Mouse (Mus musculus): ENCODE data around the gene Taar1. TPM values are rescaled to one million over a fixed set of nuclear protein-coding genes. Genes with fewer than 3 reads are reported as not detected.

The Taar1 gene
- total and polyA plus RNA-seq, 2 experiments from 2014 or later: not detected

DNA sequence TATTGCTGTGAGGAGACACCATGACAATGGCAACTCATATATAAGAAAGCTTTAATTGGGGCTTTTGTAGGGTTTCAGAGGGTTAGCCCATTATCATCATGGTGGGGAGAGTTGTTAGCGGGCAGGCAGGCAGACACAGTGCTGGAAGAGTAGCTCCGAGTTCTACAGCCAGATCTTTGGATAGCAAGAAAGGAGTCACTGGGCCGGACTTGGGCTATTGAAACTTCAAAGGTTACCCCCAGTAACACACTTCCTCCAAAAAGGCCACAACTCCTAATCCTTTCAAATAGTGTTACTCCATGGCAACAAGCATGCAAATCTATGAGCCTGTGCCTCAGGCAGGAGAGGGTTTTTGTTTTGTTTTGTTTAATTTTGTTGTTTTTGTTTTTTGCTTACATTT, 19.0 kb upstream of the Taar1 start:
- Histone ChIP-seq H3K9me3 (ENCODE audit: low read length) (no peaks in the 10 kb centered on the region), H3K27me3 (ENCODE audit: insufficient read depth, low read length) (no peaks in the 10 kb centered on the region), H3K9ac (no peak overlapping the region), H3K36me3 (ENCODE audit: insufficient read depth) (no peaks in the 10 kb centered on the region), H3K4me1 (ENCODE audit: insufficient read depth) (no peaks in the 10 kb centered on the region), H3K4me2 (ENCODE audit: low read depth) (no peak overlapping the region), H3K27ac (ENCODE audit: low read depth, low read length) (no peak overlapping the region), H3K4me3 (ENCODE audit: low read depth, low read length) (no peak overlapping the region)
- 16% methylated on average over 3 of the region's 3 CpGs for WGBS
- ATAC-seq: peak; percentile 82
- TF ChIP-seq CTCF (IDR thresholded peaks at IDR 0.05; ENCODE audit: low read depth): no peak
- no peak for DNase-seq

DNA sequence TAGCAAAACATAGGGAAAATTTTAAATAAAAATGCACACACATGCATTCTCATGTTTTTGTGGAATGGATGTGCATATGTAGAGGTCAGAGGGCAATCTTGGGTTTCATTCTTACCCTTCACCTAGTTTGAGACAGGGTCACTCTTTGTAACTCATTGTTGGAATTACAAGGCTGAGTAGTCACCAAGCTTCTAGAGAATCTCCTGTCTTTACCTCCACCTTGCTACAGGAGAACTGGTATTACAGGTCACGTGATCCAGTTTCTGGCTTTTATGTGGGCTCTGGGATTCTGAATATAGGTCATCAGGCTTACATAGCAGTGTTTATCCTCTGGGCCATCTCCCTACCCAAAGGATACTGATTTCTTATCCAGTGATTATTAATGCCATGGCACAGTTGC, 14.5 kb upstream of the Taar1 start:
- no peaks in the 10 kb centered on the region for H3K27me3 ChIP-seq (ENCODE audit: insufficient read depth, low read length)
- H3K4me3 ChIP-seq (ENCODE audit: low read depth, low read length): no peak overlapping the region
- no peak overlapping the region for H3K4me2 ChIP-seq (ENCODE audit: low read depth)
- H3K9me3 ChIP-seq (ENCODE audit: low read length): no peaks in the 10 kb centered on the region
- no peaks in the 10 kb centered on the region for H3K36me3 ChIP-seq (ENCODE audit: insufficient read depth)
- H3K9ac ChIP-seq: no peak overlapping the region
- no peak for TF ChIP-seq CTCF (IDR thresholded peaks at IDR 0.05; ENCODE audit: low read depth)
- no peaks in the 10 kb centered on the region for H3K4me1 ChIP-seq (ENCODE audit: insufficient read depth)
- H3K27ac ChIP-seq (ENCODE audit: low read depth, low read length): no peak overlapping the region
- WGBS: 98% methylated on average over 1 of the region's 1 CpGs
- DNase-seq (no peak), ATAC-seq (no peak)

DNA sequence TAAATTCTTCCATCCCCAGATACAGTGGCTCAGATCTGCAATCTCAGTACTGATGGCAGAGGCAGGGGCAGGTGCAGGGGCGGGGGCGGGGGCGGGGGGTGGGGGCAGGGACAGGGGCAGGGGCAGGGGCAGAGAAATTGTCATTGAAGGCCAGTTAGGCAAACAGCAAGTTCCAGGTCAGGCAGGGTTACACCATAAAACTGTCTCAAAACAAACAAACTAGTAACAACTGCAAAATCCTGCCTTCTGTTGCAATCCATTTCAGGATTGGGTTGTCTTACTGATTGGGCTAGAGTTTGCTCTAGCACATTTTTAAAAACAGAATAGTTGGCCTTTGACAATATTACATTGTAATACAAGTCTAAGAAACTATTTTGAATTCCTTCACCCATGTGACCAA, 2.3 kb downstream of the Taar1 start:
- WGBS: 75% methylated on average over 3 of the region's 3 CpGs
- Histone ChIP-seq H3K9me3 (ENCODE audit: low read length) (no peaks in the 10 kb centered on the region), H3K4me3 (ENCODE audit: low read depth, low read length) (no peak overlapping the region), H3K4me2 (ENCODE audit: low read depth) (no peak overlapping the region), H3K4me1 (ENCODE audit: insufficient read depth) (no peaks in the 10 kb centered on the region), H3K36me3 (ENCODE audit: insufficient read depth) (no peaks in the 10 kb centered on the region), H3K27ac (ENCODE audit: low read depth, low read length) (no peak overlapping the region), H3K9ac (no peak overlapping the region), H3K27me3 (ENCODE audit: insufficient read depth, low read length) (no peaks in the 10 kb centered on the region)
- ATAC-seq (no peak), DNase-seq (no peak)
- TF ChIP-seq CTCF (IDR thresholded peaks at IDR 0.05; ENCODE audit: low read depth): no peak

DNA sequence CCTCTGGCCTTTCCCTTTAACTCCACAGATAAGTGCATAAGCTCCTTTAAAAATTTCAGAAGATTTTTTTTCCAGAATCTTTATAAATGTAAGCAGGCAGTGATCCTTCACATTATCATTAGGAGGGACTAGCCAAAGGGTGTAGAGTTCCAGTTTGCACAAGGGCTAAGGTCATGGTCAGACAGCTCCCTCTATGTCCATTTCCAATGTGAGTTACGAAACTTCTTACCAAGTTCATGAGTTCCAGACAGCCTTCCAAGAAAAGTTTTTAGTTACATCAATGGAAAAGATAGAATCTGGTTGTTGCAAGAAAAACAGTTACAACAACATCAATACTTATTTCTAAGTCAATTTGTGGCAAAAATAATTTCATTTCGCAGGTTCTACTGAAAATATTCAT, 3.8 kb downstream of the Taar1 start:
- H3K4me2 ChIP-seq (ENCODE audit: low read depth): no peak overlapping the region
- H3K4me1 ChIP-seq (ENCODE audit: insufficient read depth): no peaks in the 10 kb centered on the region
- no peak overlapping the region for H3K4me3 ChIP-seq (ENCODE audit: low read depth, low read length)
- H3K9me3 ChIP-seq (ENCODE audit: low read length): no peaks in the 10 kb centered on the region
- DNase-seq: no peak
- no peak for ATAC-seq
- no peak overlapping the region for H3K27ac ChIP-seq (ENCODE audit: low read depth, low read length)
- no peaks in the 10 kb centered on the region for H3K36me3 ChIP-seq (ENCODE audit: insufficient read depth)
- TF ChIP-seq CTCF (IDR thresholded peaks at IDR 0.05; ENCODE audit: low read depth): no peak
- H3K27me3 ChIP-seq (ENCODE audit: insufficient read depth, low read length): no peaks in the 10 kb centered on the region
- H3K9ac ChIP-seq: no peak overlapping the region
- 79% methylated on average over 2 of the region's 2 CpGs for WGBS

DNA sequence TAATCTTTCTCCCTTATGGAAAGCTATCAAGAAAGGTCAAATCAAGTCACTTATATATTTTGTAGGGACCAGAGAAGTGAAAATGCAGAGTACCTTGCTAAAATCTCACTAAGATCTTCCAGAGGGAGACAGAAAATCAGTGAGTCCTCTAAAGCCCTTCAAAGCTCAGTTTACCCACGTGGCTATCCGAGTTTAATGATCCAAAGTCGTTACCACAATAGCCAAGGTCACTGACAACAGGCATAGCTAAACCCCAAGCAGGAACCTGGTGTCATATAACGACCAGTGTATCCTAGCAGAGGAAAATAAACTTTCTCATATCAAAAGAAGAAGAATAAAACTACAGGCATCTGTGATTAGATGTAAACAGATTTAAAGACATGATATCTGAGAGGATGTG, 17.5 kb downstream of the Taar1 start:
- H3K4me1 ChIP-seq (ENCODE audit: insufficient read depth): no peaks in the 10 kb centered on the region
- DNase-seq (no peak), ATAC-seq (no peak)
- H3K9ac ChIP-seq: no peak overlapping the region
- WGBS: 37% methylated on average over 4 of the region's 4 CpGs
- no peak overlapping the region for H3K27ac ChIP-seq (ENCODE audit: low read depth, low read length)
- H3K27me3 ChIP-seq (ENCODE audit: insufficient read depth, low read length): no peaks in the 10 kb centered on the region
- no peaks in the 10 kb centered on the region for H3K36me3 ChIP-seq (ENCODE audit: insufficient read depth)
- H3K4me2 ChIP-seq (ENCODE audit: low read depth): no peak overlapping the region
- no peak overlapping the region for H3K4me3 ChIP-seq (ENCODE audit: low read depth, low read length)
- TF ChIP-seq CTCF (IDR thresholded peaks at IDR 0.05; ENCODE audit: low read depth): no peak
- no peaks in the 10 kb centered on the region for H3K9me3 ChIP-seq (ENCODE audit: low read length)

DNA sequence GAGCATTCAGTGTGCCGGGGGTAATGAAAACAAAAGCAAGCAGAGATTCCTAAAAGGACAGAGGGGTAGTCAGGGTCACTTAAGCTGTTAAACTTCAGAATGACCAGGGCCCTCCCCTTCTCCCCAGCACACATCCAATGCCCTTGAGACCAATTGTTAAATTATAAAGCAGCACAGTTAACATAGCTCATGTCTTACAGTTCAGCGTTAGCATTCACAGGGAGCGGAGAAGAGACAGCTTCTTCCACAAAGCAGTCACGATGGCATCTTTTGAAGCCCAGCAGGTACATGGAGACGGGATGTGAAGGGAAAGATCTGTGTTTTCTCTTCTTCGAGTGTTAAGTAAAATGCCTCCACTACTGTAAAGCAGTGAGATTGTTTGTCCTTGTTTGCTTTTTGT, 18.2 kb downstream of the Taar1 start, which contains the start of gene Taar2:
Gene Taar2 (plus strand): TSS at position 261 of the 400 bp plus-strand sequence.
- no peak within 1 kb of the TSS for H3K9ac ChIP-seq
- no peak within 1 kb of the TSS for H3K27ac ChIP-seq (ENCODE audit: low read depth, low read length)
- DNase-seq (peak; percentile 7), ATAC-seq (peak; percentile 54)
- TF ChIP-seq CTCF (IDR thresholded peaks at IDR 0.05; ENCODE audit: low read depth): no peak
- no peaks in the 10 kb centered on the region for H3K4me1 ChIP-seq (ENCODE audit: insufficient read depth)
- H3K4me3 ChIP-seq (ENCODE audit: low read depth, low read length): no peak within 1 kb of the TSS
- H3K9me3 ChIP-seq (ENCODE audit: low read length): no peaks in the 10 kb centered on the region
- WGBS: 32% methylated on average over 6 of the region's 6 CpGs
- H3K36me3 ChIP-seq (ENCODE audit: insufficient read depth): no peaks in the 10 kb centered on the region
- no peaks in the 10 kb centered on the region for H3K27me3 ChIP-seq (ENCODE audit: insufficient read depth, low read length)
- no peak within 1 kb of the TSS for H3K4me2 ChIP-seq (ENCODE audit: low read depth)

DNA sequence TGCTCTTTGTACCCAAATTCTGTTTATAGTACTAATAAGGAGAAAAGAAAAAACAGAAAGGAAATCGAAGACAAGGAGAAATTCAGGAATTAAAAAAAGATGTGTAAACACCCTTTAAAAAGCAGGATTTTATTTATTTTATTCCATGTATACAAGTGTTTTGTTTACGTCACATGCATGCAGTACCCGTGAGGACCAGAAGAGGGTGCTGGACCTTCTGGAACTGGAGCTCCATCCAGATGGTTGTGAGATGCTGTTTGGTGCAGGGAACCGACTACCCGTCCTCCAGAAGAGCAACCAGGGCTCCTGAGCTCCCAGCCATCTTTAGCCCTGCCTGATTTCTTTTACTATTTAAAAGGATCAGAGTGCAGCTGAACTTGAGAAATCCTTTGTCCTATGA, 22.3 kb downstream of the Taar1 start:
- ATAC-seq: no peak
- Histone ChIP-seq H3K27ac (ENCODE audit: low read depth, low read length) (no peak overlapping the region), H3K9me3 (ENCODE audit: low read length) (no peaks in the 10 kb centered on the region), H3K4me3 (ENCODE audit: low read depth, low read length) (no peak overlapping the region), H3K4me1 (ENCODE audit: insufficient read depth) (no peaks in the 10 kb centered on the region), H3K36me3 (ENCODE audit: insufficient read depth) (no peaks in the 10 kb centered on the region), H3K4me2 (ENCODE audit: low read depth) (no peak overlapping the region), H3K27me3 (ENCODE audit: insufficient read depth, low read length) (no peaks in the 10 kb centered on the region), H3K9ac (no peak overlapping the region)
- no peak for DNase-seq
- no peak; the same call in 1 of the 2 replicates for TF ChIP-seq CTCF (IDR thresholded peaks at IDR 0.05; ENCODE audit: low read depth)
- WGBS: 82% methylated on average over 5 of the region's 5 CpGs

DNA sequence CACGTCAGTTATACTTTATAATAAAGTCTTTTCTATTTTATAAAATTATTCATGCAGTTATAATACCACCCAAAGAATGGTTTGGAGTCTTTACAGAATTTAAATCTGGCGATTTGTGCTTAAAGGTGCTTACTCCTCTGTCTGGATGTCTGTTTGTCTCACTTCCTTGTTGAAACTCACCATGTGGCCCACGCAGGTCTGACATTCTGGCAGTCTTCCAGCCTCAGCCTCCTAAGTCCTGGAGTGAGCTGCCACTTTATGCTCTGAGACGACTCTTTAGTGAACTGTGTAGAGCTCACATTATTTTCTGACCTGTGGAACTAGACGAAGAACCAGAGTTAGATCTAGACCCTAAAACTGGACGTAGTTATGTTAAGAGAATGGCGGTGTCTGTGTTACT, 27.9 kb downstream of the Taar1 start:
- Histone ChIP-seq H3K4me2 (ENCODE audit: low read depth) (no peak overlapping the region), H3K4me3 (ENCODE audit: low read depth, low read length) (no peak overlapping the region), H3K9me3 (ENCODE audit: low read length) (no peaks in the 10 kb centered on the region), H3K36me3 (ENCODE audit: insufficient read depth) (no peaks in the 10 kb centered on the region), H3K9ac (no peak overlapping the region), H3K27me3 (ENCODE audit: insufficient read depth, low read length) (no peaks in the 10 kb centered on the region), H3K27ac (ENCODE audit: low read depth, low read length) (no peak overlapping the region), H3K4me1 (ENCODE audit: insufficient read depth) (no peaks in the 10 kb centered on the region)
- 50% methylated on average over 7 of the region's 7 CpGs for WGBS
- DNase-seq: no peak
- ATAC-seq: no peak
- no peak for TF ChIP-seq CTCF (IDR thresholded peaks at IDR 0.05; ENCODE audit: low read depth)

Measured in forebrain, postnatal 0 days (tissue).